Mouse (Mus musculus) forebrain, postnatal 0 days (tissue): ENCODE results near the gene Rtp4. TPM values are rescaled to one million over a fixed set of nuclear protein-coding genes. Genes with fewer than 3 reads are reported as not detected.

Experiments used
- ATAC-seq: fragments of 200-750 bp; cut with Nextera tagmentation; 2 replicates; pipeline ENCODE4 v1.8.0; 2017; ENCODE audit warnings: mild to moderate bottlenecking, moderate library complexity
- DNase-seq: peaks from one replicate; pipeline ENCODE4 v3.0.0-alpha.2; 2015
- H3K27ac ChIP-seq: fragments of 300-500 bp; sonication (generic); 2 replicates; pipeline ENCODE4 v1.5.1; 2014; ENCODE audit warnings: low read depth, mild to moderate bottlenecking, antibody characterized with exemption, low read length, moderate library complexity, mixed read lengths
- H3K27me3 ChIP-seq: fragments of 300-500 bp; sonication (generic); 2 replicates; pipeline ENCODE4 v1.6.1; 2014; ENCODE audit warnings: mild to moderate bottlenecking, low read length, mixed read lengths; ENCODE audit not compliant: insufficient read depth
- H3K36me3 ChIP-seq: fragments of 300-500 bp; sonication (generic); 2 replicates; pipeline ENCODE4 v1.6.1; 2014; ENCODE audit warnings: mild to moderate bottlenecking, moderate library complexity; ENCODE audit not compliant: insufficient read depth
- H3K4me1 ChIP-seq: fragments of 300-500 bp; sonication (generic); 2 replicates; pipeline ENCODE4 v1.6.1; 2014; ENCODE audit warnings: antibody characterized with exemption; ENCODE audit not compliant: insufficient read depth
- H3K4me2 ChIP-seq: fragments of 300-500 bp; sonication (generic); 2 replicates; pipeline ENCODE4 v1.6.1; 2014; ENCODE audit warnings: low read depth, mild to moderate bottlenecking, moderate library complexity
- H3K4me3 ChIP-seq: fragments of 300-500 bp; sonication (generic); 2 replicates; pipeline ENCODE4 v1.5.1; 2014; ENCODE audit warnings: low read depth, low read length, mixed read lengths
- H3K9ac ChIP-seq: fragments of 300-500 bp; sonication (generic); 2 replicates; pipeline ENCODE4 v1.6.1; 2014; ENCODE audit warnings: mild to moderate bottlenecking
- H3K9me3 ChIP-seq: fragments of 300-500 bp; sonication (generic); 2 replicates; pipeline ENCODE4 v1.6.1; 2016; ENCODE audit warnings: low read length
- CTCF ChIP-seq: sonication (generic); IDR thresholded peaks from 2 replicates; pipeline ENCODE4 v1.5.1; 2016; ENCODE audit warnings: antibody characterized with exemption, control low read depth, low read depth
- WGBS: fragments of 180-500 bp; shearing (Covaris S2); extraction: QIAGEN DNeasy Blood & Tissue Kit; methylation state at CpG from one replicate; pipeline ENCODE4 v1.1.7; 2014; 5-methylcytosine and 5-hydroxymethylcytosine counted together
- polyA plus RNA-seq: library from polyadenylated mRNA; unstranded; fragments of >200 nt; fragmentation: Nextera tagmentation; extraction: Ambion mirVana; gene quantifications from 2 replicates; pipeline ENCODE4 v1.2.1, GENCODE M21; 2015
- total RNA-seq: library from RNA; depleted of rRNA; stranded (reverse); fragments of >200 nt; gene quantifications from 2 replicates; pipeline ENCODE4 v1.2.3, GENCODE M21; 2014; rRNA removed

Rtp4 gene
- total and polyA plus RNA-seq, 2 experiments from 2014 or later = 7.4 to 7.7 TPM

DNA sequence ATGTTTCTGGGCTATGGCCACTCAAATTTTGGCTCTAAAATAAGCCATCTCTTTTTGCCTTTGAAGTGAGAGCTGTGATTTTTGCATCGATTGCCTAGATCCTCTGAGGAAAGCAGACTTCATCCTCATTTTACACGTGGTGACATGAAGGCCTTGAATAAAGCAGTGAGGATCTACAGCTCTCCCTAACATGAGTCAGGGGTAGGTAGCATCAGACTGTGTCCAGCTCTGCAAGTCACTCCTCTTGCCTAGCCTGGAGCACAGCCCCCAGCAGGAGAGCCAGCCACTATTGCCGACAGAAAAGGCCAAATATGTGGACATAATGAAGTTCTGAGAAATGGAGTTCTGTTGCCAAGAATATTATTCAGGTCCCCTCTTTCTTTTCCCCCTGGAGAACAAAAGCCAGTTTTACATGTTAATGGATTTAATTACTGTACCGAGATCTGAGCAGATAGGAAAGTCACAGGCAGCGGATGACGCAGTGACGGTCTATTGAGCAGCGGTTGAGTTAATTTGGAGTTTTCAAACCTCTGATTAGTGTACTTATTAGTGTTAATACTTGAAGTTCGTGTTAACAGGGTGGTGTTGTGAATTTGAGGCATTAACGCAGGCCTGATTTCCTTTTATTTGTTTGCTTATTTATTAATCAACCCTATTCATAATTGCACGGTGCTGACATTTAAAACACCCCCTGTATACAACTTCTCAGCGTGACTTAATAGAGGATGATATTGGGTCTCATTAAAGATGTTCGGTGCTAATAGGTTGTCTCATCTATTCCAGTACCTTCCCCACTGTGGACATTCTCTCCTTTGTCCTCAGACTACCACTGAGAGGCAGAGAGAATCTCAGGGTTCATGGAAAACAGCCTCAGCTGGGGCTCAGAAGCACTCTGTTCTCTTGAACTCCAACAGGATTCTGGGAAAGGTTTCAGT, 139.8 kb downstream of the Rtp4 start:
- Histone ChIP-seq H3K36me3 (no peaks in the 10 kb centered on the region), H3K4me1 (peaks cover 6% of the 10 kb centered on the region; the same call in 1 of the 2 replicates), H3K27me3 (no peaks in the 10 kb centered on the region), H3K4me2 (no peak overlapping the region), H3K27ac (no peak overlapping the region), H3K4me3 (no peak overlapping the region), H3K9me3 (no peaks in the 10 kb centered on the region), H3K9ac (no peak overlapping the region)
- ATAC-seq (peak; percentile 45; the same call in 1 of the 2 replicates), DNase-seq (no peak)
- WGBS = 19% methylated on average over 13 of the region's 13 CpGs
- TF ChIP-seq CTCF = no peak

Other genes starting within 250 kb of the Rtp4 start
- gene Rtp1, start 91.2 kb upstream of the Rtp4 start, total RNA-seq = 0.31 and 0.62 TPM in 2 replicates
- gene Rtp1, start 91.2 kb upstream of the Rtp4 start, polyA plus RNA-seq = 0.21 and 0.22 TPM in 2 replicates
- gene Masp1, start 524 bp downstream of the Rtp4 start, total RNA-seq = 32.2 and 37.1 TPM in 2 replicates
- 22.0 and 23.3 TPM in 2 replicates for gene Masp1, start 524 bp downstream of the Rtp4 start, polyA plus RNA-seq